Mouse (Mus musculus) adrenal gland, postnatal 36 days (tissue): ENCODE results near the gene Tsc2. TPM values are rescaled to one million over a fixed set of nuclear protein-coding genes. Genes with fewer than 3 reads are reported as not detected.
"Not testable (repeated sequence)": the region's sequence is repeated elsewhere in the genome, so short reads cannot be mapped to it uniquely, and the experiment has no call there.

Source experiments
- DNase-seq, 2 experiments: peaks; one replicate each; pipeline ENCODE4 v3.0.0; 2021; ENCODE audit warnings: mixed read lengths in 1 of 2
- long read RNA-seq, 2 experiments: library from polyadenylated mRNA; stranded (forward); transcript quantifications; one replicate each; pipeline ENCODE4 v2.0.0; 2021; ENCODE audit warnings: borderline sequencing depth in 2 of 2
- total RNA-seq, 2 experiments: library from RNA; stranded (reverse); gene quantifications; 2 replicates each; pipeline ENCODE4 v1.2.3; 2021

Tsc2 gene
- 100 to 1,000 TPM in 1 of 2 experiments, 10 to 100 TPM in 1; 79.2 to 103 TPM for total RNA-seq
- long read RNA-seq, experiment 1, partial matches to known transcripts, result 7 of 14 reads
- long read RNA-seq, experiment 1, other reads (novel, unspliced or antisense), result 6 of 14 reads
- long read RNA-seq, experiment 2, partial matches to known transcripts, result 2 of 7 reads
- long read RNA-seq, experiment 2, other reads (novel, unspliced or antisense), result 5 of 7 reads

DNA sequence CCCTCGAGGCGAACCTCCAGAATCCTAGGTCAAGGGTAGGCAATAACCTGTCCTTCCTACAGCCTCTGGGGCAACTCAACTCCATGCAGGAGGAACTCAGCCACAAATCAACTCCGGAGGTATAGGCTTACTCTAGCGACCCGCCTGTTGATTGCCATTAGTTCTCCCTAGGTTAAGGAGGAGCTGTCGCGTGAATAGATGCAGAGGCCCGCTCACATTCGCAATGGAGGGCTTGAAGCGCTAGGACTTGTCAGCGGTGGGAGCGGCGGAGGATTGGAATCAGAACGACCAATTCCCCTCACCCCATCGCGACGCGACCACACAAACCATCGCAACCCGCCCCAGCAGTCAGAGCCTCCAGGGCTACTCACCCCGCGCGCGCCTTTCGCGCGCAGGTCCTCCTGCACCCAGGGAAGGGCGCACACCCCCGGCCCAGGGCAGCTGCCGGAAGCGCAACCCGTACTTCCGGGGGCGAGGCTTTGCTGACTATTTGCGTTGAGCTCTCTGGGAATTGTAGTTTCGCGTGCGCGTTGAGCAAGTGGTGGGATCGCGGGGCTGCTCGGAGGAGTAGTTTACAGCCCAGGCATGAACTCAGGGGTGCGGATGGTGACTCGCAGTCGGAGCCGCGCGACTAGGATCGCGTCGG lies at the start of gene Tsc2, which contains the start of gene Nthl1:
Tsc2 (minus strand) TSS at position 464 of the 646 bp plus-strand sequence.
Nthl1 (plus strand) TSS at position 514 of the 646 bp plus-strand sequence.
- peak; percentile 90 to 92 for DNase-seq

DNA sequence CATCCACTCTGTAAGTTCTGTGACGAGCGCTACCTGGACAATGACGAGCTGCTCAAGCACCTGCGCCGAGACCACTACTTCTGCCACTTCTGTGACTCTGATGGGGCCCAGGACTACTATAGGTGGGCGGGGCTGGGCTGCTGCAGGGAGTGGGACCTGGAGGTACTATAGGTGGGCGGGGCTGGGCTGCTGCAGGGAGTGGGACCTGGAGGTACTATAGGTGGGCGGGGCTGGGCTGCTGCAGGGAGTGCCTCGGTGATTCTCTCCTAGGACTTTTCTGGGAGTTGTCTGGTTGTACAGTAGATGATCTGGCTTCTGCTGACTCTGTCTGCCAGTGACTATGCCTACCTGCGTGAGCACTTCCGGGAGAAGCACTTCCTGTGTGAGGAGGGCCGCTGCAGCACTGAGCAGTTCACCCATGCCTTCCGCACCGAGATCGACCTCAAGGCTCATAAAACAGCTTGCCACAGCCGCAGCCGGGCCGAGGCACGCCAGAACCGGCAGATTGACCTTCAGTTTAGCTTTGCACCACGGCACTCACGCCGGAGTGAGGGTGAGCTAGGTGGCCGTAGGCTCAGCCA lies 45.2 kb upstream of the Tsc2 start:
- DNase-seq, result no peak

DNA sequence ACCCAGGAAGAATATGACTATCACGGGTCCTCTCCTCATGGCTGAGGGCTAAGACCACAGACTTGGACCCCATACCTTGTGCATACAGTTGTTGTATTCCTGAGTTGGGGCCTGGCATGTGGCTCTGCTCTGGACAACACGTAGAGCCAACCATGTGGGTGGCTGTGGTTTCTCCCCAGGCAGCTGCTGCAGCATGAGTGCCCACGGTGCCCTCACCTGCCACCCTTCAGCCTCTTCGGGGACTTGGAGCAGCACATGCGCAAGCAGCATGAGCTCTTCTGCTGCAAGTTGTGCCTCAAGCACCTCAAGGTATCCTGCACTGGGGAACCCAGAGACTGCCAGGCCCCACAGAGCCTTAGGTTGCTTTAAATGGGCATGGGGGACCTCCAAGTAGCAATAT lies 44.4 kb upstream of the Tsc2 start:
- DNase-seq, result no peak

DNA sequence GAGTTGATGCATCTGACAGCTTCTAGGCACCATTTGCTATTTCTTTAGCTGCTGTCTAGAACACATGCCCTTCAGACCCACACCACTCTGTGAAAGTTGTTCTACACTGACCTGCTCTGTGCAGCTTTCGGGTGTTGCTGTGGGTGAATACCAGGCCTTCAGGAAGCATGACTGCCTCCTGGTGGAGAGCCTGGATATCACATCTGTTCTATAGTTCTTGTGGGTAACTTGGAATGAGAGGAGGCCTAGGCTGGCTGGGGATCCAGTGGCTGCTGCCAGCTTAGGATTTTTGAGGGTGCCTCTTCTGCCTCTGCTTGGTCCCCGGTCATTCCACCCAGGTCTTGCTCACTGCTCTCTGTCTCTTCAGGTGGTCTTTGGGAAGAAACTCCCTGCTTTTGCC lies 43.8 kb upstream of the Tsc2 start:
- DNase-seq, result peak; percentile 40 to 72

DNA sequence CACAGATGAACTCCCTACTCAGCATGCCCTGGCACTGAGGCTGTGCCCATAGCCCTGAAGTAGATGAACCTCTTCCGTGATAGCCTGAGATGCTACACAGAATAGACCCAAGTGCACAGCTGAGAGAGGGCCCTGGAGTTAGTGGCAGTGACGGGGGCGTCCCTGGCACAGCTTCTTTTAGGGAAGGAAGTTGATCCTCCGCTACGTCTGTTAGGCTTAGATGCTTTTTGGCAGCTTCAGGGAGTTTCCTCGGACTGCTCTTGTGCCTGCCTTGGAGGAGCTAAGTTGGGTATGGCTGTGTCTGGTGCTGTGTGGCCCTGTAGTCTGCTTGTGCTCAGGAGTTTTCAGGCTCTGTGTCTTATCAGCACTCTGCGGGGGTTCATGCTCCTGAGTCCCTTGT lies 41.8 kb upstream of the Tsc2 start:
- no peak for DNase-seq

DNA sequence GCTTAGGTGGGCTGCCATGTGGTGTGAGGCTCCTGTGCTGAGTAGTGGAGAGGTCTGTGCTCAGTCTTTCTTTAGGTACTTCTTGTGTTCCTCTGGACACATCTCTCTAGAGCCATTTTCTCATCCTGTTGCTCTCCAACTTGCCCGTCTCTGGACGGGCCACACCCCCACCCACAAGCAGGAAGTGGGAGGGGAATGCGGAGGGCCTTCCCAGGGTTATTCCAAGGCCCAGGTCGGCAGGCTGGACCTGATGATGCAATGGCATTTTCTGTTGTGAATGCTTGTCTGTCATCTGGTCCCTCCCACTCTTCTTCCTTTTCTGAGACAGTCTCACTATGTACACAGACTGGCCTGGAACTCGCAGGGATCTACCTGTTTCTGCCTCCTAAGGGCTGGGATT lies 39.7 kb upstream of the Tsc2 start:
- peak; percentile 81 to 82 for DNase-seq

DNA sequence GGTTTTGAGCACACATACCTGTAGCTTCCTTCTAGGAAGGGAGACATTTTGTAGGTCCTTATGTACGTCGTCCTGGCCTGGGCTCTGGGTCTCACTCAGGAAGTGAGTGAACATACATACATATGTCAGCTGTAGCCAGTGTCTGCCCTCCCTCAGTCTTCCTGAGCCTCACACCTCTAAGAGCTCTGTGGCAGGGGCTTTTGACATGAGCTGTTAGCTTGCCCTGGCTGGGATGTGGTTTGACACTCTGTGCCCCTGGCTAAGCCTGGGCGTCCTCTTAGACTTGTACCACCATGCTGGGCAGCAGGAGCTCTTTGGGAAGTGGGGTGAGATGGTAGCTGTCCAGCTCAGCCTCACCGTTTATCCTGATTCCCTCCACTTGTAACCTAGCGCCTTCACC lies 38.9 kb upstream of the Tsc2 start:
- no peak for DNase-seq

DNA sequence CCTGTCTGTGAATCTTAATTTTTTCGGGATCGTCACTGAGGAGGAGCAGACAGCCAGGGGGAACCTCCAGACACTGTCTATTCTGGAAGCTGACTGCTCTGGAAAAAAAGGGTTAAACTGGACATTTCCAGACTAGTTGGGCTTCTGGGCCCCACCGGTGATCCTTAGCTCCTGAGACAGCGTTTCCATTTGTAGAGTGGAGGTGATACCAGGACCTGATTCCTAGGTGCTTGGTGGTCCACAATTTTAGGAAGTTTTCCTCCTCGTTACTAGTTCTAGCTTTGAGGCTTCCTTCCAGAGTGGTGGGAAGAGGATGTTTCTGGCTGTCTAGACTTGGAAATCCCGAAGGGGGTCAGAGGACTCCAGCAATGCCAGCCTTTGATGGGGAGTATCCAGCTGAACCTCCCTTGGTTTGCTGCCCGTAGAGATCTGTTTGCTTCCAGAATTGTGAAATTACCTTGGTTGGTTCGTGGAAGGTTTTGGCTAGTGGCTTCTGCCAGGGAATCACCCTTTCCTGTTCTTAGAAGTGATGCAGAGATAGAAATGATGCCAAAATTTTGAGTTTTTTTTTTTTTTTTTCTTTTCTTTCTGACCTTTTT lies 37.9 kb upstream of the Tsc2 start:
- DNase-seq, result no peak

DNA sequence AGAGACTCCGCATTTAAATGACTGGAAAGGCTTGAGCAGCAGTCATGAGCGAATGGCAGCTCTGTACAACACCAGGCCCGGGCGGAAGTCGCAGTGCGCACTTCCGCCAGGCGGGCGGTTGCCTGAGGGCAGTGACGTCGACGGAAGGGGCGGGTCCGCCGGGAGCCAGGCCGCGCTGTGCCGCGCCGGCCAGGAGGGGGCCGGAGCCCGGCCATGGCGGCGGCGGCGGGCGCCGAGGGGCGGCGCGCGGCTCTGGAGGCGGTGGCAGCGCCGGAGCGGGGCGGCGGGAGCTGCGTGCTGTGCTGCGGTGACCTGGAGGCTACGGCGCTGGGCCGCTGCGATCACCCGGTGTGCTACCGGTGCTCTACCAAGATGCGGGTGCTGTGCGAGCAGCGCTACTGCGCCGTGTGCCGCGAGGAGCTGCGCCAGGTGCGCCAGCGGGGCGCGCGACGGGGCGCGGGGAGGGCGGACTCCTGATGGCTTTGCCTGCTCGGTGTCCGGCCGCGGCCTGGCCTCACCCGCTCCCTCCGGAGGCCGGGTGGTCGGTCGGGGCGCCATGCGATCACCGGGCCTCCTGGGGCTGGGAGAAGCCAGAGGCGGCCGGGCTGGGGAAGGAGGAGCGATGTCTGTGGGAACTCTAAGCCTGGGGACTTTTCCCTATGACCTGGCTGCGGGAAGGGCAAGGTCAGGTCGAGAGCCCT lies 37.3 kb upstream of the Tsc2 start, which contains the start of gene Zfp598:
Zfp598 (plus strand) TSS at position 143 of the 701 bp plus-strand sequence.
- peak; percentile 98 to 99 for DNase-seq

DNA sequence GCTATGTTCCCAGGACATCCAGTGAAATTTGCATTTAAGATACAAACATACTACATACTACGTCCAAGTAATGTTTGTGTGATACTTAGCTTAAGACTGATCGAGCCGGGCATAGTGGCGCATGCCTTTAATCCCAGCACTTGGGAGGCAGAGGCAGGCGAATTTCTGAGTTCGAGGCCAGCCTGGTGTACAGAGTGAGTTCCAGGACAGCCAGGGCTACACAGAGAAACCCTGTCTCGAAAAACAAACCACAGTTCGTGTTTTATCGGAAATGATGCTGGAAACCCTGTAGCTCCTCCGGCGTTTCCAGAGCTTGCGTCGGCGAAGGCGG lies 36.7 kb upstream of the Tsc2 start:
- DNase-seq, result not testable (repeated sequence)

DNA sequence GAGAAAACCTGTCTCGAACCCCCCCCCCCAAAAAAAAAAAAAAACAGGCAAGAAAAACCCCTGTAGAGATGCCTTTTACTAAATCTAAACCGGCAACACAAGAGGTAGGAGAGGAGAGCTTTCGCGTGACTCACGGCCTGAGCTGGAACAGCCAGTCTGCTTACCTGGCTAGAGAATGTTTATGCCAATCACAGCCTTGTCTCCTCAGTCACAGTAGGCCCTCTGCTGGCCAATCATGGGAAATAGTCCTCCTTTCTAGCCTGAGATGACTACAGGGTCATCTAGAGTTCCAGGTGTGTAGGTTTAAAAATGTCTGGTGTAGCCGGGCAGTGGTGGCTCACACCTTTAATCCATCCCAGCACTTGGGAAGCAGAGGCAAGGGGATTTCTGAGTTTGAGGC lies 35.0 kb upstream of the Tsc2 start:
- DNase-seq, result peak; percentile 61 to 75

DNA sequence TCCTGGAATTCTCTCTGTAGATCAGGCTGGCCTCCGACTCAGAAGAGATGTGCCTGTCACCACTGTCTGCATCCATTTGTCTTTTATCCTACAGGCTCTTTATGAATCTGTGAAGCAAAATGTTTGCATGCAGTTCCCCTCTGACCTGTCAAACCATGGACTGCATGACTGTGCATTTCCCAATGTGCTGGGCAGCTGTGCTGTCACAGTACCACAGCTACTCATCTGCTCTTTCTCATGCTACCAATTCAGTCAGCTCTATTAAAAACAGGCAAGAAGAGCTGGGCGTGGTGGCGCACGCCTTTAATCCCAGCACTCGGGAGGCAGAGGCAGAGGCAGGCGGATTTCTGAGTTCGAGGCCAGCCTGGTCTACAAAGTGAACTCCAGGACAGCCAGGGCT lies 34.6 kb upstream of the Tsc2 start:
- DNase-seq, result not testable (repeated sequence)

DNA sequence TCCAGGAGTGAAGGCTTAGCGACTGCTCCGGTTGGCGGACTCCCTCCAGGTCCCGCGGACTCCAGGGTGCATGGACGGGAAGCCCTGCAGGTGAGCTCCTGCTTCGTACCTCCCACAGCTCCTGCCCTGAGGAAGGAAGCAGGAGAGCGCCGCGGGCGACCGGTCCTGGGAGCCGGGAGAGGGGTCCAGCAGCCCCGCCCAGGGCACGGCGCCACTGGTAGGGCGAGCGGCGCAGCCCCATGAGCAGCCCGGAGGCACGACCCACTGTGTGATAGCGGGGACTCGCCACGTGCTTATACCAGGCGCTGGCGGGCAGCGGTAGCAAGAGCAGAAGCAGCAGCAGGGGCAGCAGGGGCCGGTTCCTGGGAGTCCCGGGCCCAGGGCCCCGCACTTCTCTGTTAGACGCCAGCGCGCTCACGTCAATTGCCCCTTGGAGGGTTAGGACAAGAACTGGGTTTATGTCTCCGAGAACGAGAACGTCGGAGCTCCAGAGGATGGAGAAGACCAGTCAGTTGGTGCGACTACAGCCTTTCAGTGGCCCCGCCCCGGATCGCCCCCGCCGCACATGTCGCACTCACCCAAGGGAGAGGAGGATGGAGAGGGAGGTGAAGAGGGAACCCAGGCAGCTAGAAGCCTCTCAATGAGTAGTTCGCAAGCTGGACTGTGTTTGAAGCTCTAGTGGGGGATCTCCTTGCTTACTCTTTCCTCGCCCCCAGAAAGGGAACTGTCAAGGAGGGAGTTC lies 25.8 kb upstream of the Tsc2 start, which contains the start of gene Npw:
Npw (minus strand) TSS at position 441 of the 742 bp plus-strand sequence.
- peak in 1 of 2 experiments; percentile 32 for DNase-seq

DNA sequence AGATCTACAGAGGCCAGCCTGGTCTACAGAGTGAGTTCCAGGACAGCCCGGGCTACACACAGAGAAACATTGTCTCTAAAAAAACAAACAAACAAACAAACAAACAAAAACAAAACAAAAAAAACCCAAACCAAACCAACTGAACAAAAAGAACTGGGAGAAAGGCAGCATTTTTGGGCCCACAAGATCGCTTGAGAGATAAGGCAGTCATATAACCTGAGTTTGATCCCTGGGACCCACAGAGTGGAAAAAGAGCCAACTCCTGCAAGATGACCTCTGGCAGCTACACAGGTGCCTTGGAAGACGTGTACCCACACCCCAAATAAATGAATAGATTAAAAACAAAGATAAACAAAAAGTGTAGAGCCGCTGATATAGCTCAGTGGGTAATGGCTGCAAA lies 22.5 kb upstream of the Tsc2 start:
- no peak for DNase-seq

DNA sequence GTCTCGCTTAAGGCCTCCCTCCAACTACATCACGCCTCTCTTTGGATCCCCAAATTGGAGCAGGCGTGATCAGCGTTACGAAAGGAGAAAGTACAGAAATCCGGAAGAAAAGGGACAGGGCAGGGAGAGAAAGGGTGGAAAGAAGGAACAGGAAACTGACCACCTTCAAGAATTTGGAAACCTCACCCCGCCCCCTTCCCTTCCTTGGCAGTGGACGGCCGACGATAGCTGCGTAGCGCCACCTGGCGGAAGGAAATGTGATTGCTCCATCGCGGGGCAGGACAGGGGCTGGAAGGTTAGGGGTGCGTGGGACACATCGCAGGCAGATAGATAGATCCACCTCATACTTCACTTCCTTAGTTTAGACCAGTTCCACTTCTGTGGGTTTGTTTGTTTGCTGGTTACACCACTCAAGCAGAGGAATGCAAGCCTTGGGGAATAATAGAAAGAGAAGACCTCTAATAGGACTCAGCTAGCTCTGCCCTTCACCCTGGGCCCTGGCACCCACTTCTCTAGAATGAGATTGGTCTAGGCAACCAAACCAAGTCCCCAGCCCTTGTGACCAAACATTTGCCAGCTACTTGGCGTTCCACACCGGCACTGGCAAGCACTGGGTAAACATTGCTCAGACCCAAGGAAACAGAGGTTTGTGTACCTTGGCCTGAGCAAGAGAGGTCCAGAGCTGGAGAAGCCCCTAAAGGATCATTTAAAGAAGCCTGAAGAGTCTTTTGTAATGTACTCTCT lies 21.7 kb upstream of the Tsc2 start:
- DNase-seq, result peak; percentile 78 to 85

DNA sequence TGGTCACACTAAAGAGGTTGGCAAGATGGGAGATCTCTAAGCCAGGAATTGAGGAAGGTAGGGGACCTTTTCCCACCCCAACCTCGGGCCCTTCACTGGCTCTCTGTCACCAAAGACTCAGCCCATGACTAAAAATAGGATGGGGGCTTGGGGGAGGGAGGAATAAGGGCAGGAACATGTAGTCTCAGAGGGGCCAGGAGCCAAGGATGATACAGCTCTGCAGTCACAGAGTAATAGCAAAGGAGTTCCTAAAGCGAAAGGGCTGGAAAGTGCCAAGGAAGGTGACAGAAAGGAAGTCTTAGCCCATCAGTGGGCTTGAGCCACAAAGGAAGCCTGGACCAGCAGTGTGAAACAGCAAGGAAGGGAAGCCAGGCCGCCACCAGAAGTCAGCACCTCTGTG lies 19.4 kb upstream of the Tsc2 start:
- no peak for DNase-seq

DNA sequence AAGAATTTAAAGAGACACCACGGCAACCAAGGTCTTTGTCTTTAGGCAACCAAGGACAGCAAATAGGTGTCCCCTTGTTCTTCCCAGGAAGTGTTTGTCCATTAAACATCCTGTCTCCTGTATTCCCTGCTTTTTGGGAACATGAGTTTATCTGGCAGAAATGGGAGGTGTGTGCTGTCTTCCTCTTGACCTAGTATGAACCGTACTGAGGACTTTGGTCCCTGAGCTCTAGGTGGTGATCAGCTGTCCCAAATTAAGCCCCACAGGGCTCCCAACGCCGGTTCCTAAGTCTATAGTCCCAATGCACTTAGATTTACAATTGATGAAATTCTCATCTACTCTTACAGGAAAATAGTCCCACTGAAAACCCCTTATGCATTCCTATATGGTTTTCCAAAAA lies 18.3 kb upstream of the Tsc2 start:
- DNase-seq, result no peak

DNA sequence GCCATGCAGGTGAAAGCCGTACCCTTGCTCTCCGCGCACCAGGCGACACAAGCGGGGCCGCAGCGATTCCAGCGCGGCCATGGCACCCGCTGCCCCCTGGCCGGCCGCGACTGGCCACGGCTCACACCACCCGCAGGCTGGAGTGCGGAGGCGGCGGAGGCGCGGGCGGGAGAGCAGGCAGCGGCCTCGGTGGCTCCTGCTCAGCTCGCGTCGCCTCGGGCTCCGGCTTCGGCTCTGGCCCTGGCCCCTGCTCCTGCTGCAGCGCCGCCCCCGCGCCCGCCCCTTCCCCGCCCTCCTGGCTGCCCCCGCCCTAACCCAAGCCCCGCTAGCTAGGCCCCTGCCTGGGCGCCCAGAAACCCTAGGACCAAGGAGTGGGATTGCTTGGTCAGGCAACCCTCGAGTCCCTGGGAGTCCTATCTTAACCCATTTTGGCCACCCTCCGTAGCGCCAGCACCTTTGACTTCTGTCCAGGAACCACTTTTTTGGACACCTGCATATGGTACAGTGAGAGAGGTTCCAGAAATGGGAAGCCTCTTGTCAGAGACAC lies 17.7 kb upstream of the Tsc2 start, which contains the start of gene Slc9a3r2:
Slc9a3r2 (minus strand) TSS at position 258 of the 547 bp plus-strand sequence.
- peak; percentile 79 to 86 for DNase-seq

DNA sequence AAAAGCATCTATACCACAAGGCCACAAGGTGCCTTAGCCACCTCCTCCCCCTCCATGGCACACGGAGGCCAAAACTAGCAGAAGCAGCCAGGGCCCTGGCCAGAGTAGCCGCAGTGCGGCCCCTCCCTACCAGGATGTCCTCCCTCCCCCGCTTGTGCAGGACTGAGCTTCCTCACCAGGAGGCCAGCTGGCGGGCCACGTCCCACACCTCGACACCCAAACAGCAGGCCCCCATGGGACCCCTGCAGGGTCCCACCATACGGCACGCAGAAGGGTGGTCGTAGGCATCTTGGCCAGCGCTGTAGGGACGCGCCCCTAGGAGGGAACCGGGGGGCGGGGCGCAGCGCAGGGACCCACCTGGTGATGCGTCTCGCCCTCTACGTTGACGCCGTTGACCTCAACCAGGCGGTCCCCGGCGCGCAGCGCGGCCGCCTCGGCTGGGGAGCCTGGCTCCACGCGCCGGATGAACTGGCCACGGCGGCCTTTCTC lies 17.2 kb upstream of the Tsc2 start:
- DNase-seq, result peak; percentile 60 to 74

DNA sequence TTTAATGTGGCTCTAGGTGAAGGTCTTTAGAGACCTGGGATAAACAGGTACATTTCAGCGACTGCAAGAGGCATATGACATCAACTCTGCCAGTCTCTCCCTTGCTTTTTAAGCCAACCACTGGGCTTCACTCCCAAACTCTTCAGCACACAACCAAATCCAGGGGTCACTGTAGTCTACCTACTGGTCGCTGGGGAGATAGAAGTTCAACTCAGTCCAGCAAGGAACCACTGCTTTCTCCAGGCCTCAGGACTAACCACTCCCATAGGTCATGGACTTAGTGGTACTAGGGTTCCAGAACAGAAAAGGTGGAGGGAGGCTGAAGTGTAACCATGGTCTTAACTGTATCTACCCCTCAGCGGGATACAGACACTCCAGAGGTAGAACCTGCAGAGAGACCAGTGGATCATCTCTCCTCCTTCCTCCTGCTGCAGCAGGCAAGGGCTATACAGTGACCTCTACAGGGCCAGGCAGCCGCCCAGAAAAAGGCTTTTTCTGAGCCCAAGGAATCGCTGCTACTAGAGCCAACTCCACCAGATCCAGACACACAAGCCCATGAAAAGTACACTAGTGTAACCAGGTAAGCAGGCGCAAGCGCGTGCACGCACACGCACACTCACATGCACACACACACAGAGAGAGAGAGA lies 16.4 kb upstream of the Tsc2 start:
- no peak for DNase-seq
